Mouse (Mus musculus) embryonic facial prominence, embryonic 13.5 days (tissue): ENCODE results near the gene Ifnk. TPM values are rescaled to one million over a fixed set of nuclear protein-coding genes. Genes with fewer than 3 reads are reported as not detected.

Experiments
- ATAC-seq: fragments of 200-750 bp; cut with Nextera tagmentation; 2 replicates; pipeline ENCODE4 v1.8.0; 2017; ENCODE audit warnings: low read depth; ENCODE audit not compliant: insufficient number of reproducible peaks, insufficient read depth, low FRiP score, low TSS enrichment
- H3K27ac ChIP-seq: fragments of 300-500 bp; sonication (generic); 2 replicates; pipeline ENCODE4 v1.5.1; 2015; ENCODE audit warnings: moderate library complexity, mild to moderate bottlenecking, inconsistent platforms
- H3K27me3 ChIP-seq: fragments of 300-500 bp; sonication (generic); 2 replicates; pipeline ENCODE4 v1.6.1; 2015; ENCODE audit warnings: mild to moderate bottlenecking, inconsistent platforms
- H3K36me3 ChIP-seq: fragments of 300-500 bp; sonication (generic); 2 replicates; pipeline ENCODE4 v1.6.1; 2015; ENCODE audit warnings: mild to moderate bottlenecking, inconsistent platforms
- H3K4me1 ChIP-seq: fragments of 300-500 bp; sonication (generic); 2 replicates; pipeline ENCODE4 v1.6.1; 2015; ENCODE audit warnings: inconsistent platforms
- H3K4me2 ChIP-seq: fragments of 300-500 bp; sonication (generic); 2 replicates; pipeline ENCODE4 v1.6.1; 2015; ENCODE audit warnings: moderate library complexity, mild to moderate bottlenecking, inconsistent platforms
- H3K4me3 ChIP-seq: fragments of 300-500 bp; sonication (generic); 2 replicates; pipeline ENCODE4 v1.5.1; 2015; ENCODE audit warnings: mild to moderate bottlenecking, inconsistent platforms
- H3K9ac ChIP-seq: fragments of 300-500 bp; sonication (generic); 2 replicates; pipeline ENCODE4 v1.6.1; 2015; ENCODE audit warnings: mild to moderate bottlenecking, inconsistent platforms
- H3K9me3 ChIP-seq: fragments of 300-500 bp; sonication (generic); 2 replicates; pipeline ENCODE4 v1.6.1; 2016; ENCODE audit warnings: inconsistent platforms
- WGBS: fragments of 180-500 bp; shearing (Covaris S2); methylation state at CpG from one replicate; pipeline ENCODE4 v1.1.7; 2015; ENCODE audit warnings: mixed read lengths; 5-methylcytosine and 5-hydroxymethylcytosine counted together
- polyA plus RNA-seq: library from polyadenylated mRNA; unstranded; fragments of >200 nt; fragmentation: Nextera tagmentation; extraction: Ambion mirVana; gene quantifications from 2 replicates; pipeline ENCODE4 v1.2.1, GENCODE M21; 2015

Gene Ifnk
- polyA plus RNA-seq, 1 experiment from 2014 or later: 0.35 TPM

- Histone ChIP-seq H3K36me3 (no peaks in the 10 kb centered on the region), H3K4me3 (no peak overlapping the region), H3K9me3 (no peaks in the 10 kb centered on the region), H3K9ac (no peak overlapping the region), H3K4me1 (peaks cover 8% of the 10 kb centered on the region), H3K27ac (no peak overlapping the region), H3K4me2 (no peak overlapping the region), H3K27me3 (no peaks in the 10 kb centered on the region)
- no peak for ATAC-seq
- 74% methylated on average over 3 of the region's 3 CpGs for WGBS
These were observed 14.1 kb downstream of the Ifnk start for GRCm38 (mm10) chr4:35165947-35166346.

- 77% methylated on average over 5 of the region's 5 CpGs for WGBS
- no peak for ATAC-seq
- peaks cover 8% of the 10 kb centered on the region for H3K4me1 ChIP-seq
These were observed 16.0 kb downstream of the Ifnk start for GRCm38 (mm10) chr4:35167855-35168254.

GRCm38 (mm10) chr4:35169571-35170125, 17.8 kb downstream of the Ifnk start:
- ATAC-seq: peak; percentile 46; the same call in 1 of the 2 replicates
- no peaks in the 10 kb centered on the region for H3K27me3 ChIP-seq
- no peaks in the 10 kb centered on the region for H3K9me3 ChIP-seq
- peaks cover 17% of the 10 kb centered on the region for H3K4me1 ChIP-seq
- WGBS: 49% methylated on average over 13 of the region's 13 CpGs
- no peak overlapping the region for H3K9ac ChIP-seq
- no peak overlapping the region for H3K4me3 ChIP-seq
- no peak overlapping the region for H3K27ac ChIP-seq
- H3K36me3 ChIP-seq: no peaks in the 10 kb centered on the region
- no peak overlapping the region for H3K4me2 ChIP-seq

More at GRCm38 (mm10) chr4:35167855-35168254, 16.0 kb downstream of the Ifnk start:
- Histone ChIP-seq H3K27me3 (no peaks in the 10 kb centered on the region), H3K36me3 (no peaks in the 10 kb centered on the region), H3K27ac (no peak overlapping the region), H3K9me3 (no peaks in the 10 kb centered on the region), H3K9ac (no peak overlapping the region), H3K4me2 (no peak overlapping the region), H3K4me3 (no peak overlapping the region)

- Histone ChIP-seq H3K4me2 (no peak overlapping the region), H3K4me1 (peaks cover 17% of the 10 kb centered on the region), H3K4me3 (no peak overlapping the region), H3K27me3 (no peaks in the 10 kb centered on the region), H3K27ac (no peak overlapping the region), H3K9ac (no peak overlapping the region), H3K36me3 (no peaks in the 10 kb centered on the region), H3K9me3 (no peaks in the 10 kb centered on the region)
- 85% methylated on average over 2 of the region's 2 CpGs for WGBS
- ATAC-seq: no peak
These were observed 20.6 kb downstream of the Ifnk start for GRCm38 (mm10) chr4:35172471-35172870.

GRCm38 (mm10) chr4:35173551-35173950, 21.7 kb downstream of the Ifnk start:
- H3K4me3 ChIP-seq: no peak overlapping the region
- 55% methylated on average over 1 of the region's 1 CpGs for WGBS
- no peaks in the 10 kb centered on the region for H3K9me3 ChIP-seq
- H3K27ac ChIP-seq: no peak overlapping the region
- no peaks in the 10 kb centered on the region for H3K36me3 ChIP-seq
- no peak overlapping the region for H3K9ac ChIP-seq
- peaks cover 25% of the 10 kb centered on the region for H3K4me1 ChIP-seq
- no peaks in the 10 kb centered on the region for H3K27me3 ChIP-seq
- no peak overlapping the region for H3K4me2 ChIP-seq
- no peak for ATAC-seq

- Histone ChIP-seq H3K9me3 (no peaks in the 10 kb centered on the region), H3K9ac (no peak overlapping the region), H3K4me1 (peaks cover 19% of the 10 kb centered on the region), H3K27me3 (no peaks in the 10 kb centered on the region), H3K36me3 (no peaks in the 10 kb centered on the region), H3K4me2 (no peak overlapping the region), H3K4me3 (no peak overlapping the region), H3K27ac (no peak overlapping the region)
- no peak for ATAC-seq
- WGBS: 83% methylated on average over 2 of the region's 2 CpGs
These were observed 23.7 kb downstream of the Ifnk start for GRCm38 (mm10) chr4:35175566-35175965.

- no peak overlapping the region for H3K4me2 ChIP-seq
- WGBS: 58% methylated on average over 12 of the region's 12 CpGs
- no peak overlapping the region for H3K27ac ChIP-seq
- H3K27me3 ChIP-seq: no peaks in the 10 kb centered on the region
- no peak overlapping the region for H3K4me3 ChIP-seq
- ATAC-seq: no peak
- H3K9ac ChIP-seq: no peak overlapping the region
- no peaks in the 10 kb centered on the region for H3K36me3 ChIP-seq
- no peaks in the 10 kb centered on the region for H3K9me3 ChIP-seq
- H3K4me1 ChIP-seq: peaks cover 19% of the 10 kb centered on the region
These were observed 26.2 kb downstream of the Ifnk start for GRCm38 (mm10) chr4:35177926-35178645.

- ATAC-seq: no peak
- H3K4me1 ChIP-seq: no peaks in the 10 kb centered on the region
- 92% methylated on average over 8 of the region's 8 CpGs for WGBS
These were observed 35.9 kb downstream of the Ifnk start for GRCm38 (mm10) chr4:35187617-35188326.

GRCm38 (mm10) chr4:35189794-35190193, 37.9 kb downstream of the Ifnk start:
- ATAC-seq: no peak
- Histone ChIP-seq H3K36me3 (peaks cover 6% of the 10 kb centered on the region), H3K27me3 (no peaks in the 10 kb centered on the region), H3K9me3 (no peaks in the 10 kb centered on the region), H3K4me1 (no peaks in the 10 kb centered on the region), H3K4me2 (no peak overlapping the region), H3K4me3 (no peak overlapping the region), H3K9ac (no peak overlapping the region), H3K27ac (no peak overlapping the region)
- 66% methylated on average over 5 of the region's 5 CpGs for WGBS

More at GRCm38 (mm10) chr4:35187617-35188326, 35.9 kb downstream of the Ifnk start:
- H3K4me2 ChIP-seq: no peak overlapping the region
- no peak overlapping the region for H3K4me3 ChIP-seq
- no peak overlapping the region for H3K9ac ChIP-seq
- H3K27me3 ChIP-seq: no peaks in the 10 kb centered on the region
- no peak overlapping the region for H3K27ac ChIP-seq
- H3K9me3 ChIP-seq: no peaks in the 10 kb centered on the region
- peaks cover 6% of the 10 kb centered on the region for H3K36me3 ChIP-seq

GRCm38 (mm10) chr4:35192725-35193124, 40.9 kb downstream of the Ifnk start:
- Histone ChIP-seq H3K4me2 (no peak overlapping the region), H3K4me1 (no peaks in the 10 kb centered on the region), H3K9ac (no peak overlapping the region), H3K27ac (no peak overlapping the region), H3K4me3 (no peak overlapping the region), H3K36me3 (peaks cover 11% of the 10 kb centered on the region), H3K27me3 (no peaks in the 10 kb centered on the region), H3K9me3 (no peaks in the 10 kb centered on the region)
- 48% methylated on average over 7 of the region's 7 CpGs for WGBS
- no peak for ATAC-seq

GRCm38 (mm10) chr4:35201700-35202099, 49.8 kb downstream of the Ifnk start:
- Histone ChIP-seq H3K27ac (no peak overlapping the region), H3K9me3 (no peaks in the 10 kb centered on the region), H3K36me3 (peaks cover 55% of the 10 kb centered on the region), H3K4me1 (no peaks in the 10 kb centered on the region), H3K27me3 (no peaks in the 10 kb centered on the region), H3K4me2 (no peak overlapping the region), H3K4me3 (no peak overlapping the region), H3K9ac (no peak overlapping the region)
- 95% methylated on average over 5 of the region's 5 CpGs for WGBS
- ATAC-seq: no peak
